Mouse (Mus musculus) bone marrow, adult 2 months (tissue): Measurements from ENCODE around the gene Rasal2.
A peak's percentile ranks its signal among the peaks of the same experiment; 100 is the strongest.

Experiments used
- CTCF ChIP-seq: fragments of 200-500 bp; IDR thresholded peaks from 2 replicates; pipeline ENCODE4 v1.5.1; 2011; ENCODE audit warnings: low read length, control low read depth; ENCODE audit not compliant: control insufficient read depth, insufficient read depth
- POLR2A ChIP-seq: fragments of 200-500 bp; IDR thresholded peaks from 2 replicates; pipeline ENCODE4 v1.6.1; 2011; ENCODE audit warnings: low read depth, mild to moderate bottlenecking, control low read depth, low read length, borderline replicate concordance; ENCODE audit not compliant: control insufficient read depth

DNA sequence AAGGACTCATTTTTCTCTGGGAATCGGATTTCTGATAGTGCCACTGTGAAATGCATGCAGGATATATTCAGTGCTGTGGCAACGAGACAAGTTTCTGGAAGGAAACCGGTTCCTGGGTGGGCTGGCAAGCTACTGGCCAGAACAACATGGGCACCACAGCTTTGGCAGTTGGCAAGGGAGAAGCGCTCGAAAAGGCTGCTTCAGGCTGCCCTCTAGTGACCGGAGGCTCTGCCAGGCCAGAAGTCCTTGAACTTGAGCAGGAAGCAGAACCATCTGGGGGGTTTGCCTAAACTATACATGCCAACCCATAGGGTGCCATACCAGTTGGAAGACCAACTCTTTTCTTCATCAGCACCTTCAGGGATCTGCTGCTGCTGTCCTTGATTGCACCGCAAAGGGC, 33.9 kb upstream of the Rasal2 start:
- TF ChIP-seq POLR2A (no peak), CTCF (peak; percentile 41; the same call in 1 of the 2 replicates)
